Comparison of ENCODE assay signal across 8 mouse cellular contexts in the genomic region with DNA sequence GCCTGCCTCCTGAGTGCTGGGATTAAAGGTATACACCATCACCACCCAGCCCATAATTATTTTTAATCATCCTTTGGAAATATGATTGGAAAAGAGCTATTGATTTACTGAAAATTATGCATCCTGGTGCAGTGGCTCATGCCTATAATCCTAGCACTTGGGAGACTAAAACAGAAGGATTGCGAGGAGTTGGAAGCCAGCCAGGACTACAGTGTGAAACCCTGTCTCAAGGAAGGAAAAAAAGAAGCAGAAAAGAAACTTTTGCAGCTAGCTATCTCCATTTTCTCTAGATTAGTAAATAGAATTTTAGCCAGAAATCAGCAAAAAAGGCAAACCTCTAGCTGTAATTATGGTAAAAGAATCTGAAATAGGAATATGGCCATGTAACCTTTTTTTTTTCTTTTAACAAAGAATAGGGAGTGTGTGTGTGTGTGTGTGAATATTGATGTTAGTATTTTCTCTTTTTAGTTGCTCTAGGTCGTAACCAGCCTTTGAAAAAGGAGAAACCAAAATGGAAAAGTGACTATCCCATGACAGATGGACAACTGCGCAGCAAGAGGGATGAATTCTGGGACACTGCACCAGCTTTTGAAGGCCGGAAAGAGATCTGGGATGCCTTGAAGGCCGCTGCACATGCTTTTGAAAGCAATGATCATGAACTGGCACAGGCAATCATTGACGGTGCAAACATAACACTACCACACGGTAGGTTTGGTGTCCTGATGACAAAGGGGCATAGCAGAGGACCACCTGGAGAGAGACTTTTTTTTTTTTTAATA. TPM values are rescaled to one million over a fixed set of nuclear protein-coding genes. Genes with fewer than 3 reads are reported as not detected.
DNase-seq lines count a peak whose midpoint lies in the region; ATAC-seq and TF ChIP-seq lines count a peak whose summit lies in the region.

No protein-coding gene starts in this region.

- H3K4me2 ChIP-seq in lung, embryonic 14.5 days = no peak overlapping the region
- H3K4me2 ChIP-seq in stomach, postnatal 0 days (replicated peaks; ENCODE audit: low read depth) = no peak overlapping the region

- no peak for ATAC-seq in lung, embryonic 14.5 days (ENCODE audit: insufficient read depth)
- no peak for ATAC-seq in erythroid progenitor cell, adult 5-6 weeks (replicated peaks; ENCODE audit: low FRiP score, poor library complexity, severe bottlenecking)
- ATAC-seq in stomach, postnatal 0 days (ENCODE audit: low FRiP score, low TSS enrichment) = no peak

- peak; percentile 80 for DNase-seq in lung, embryonic 14.5 days
- DNase-seq in lung, adult 2 months = no peak
- DNase-seq in cerebellum, adult 11-12 months = peak; percentile 57
- DNase-seq in frontal cortex, postnatal 36 days (ENCODE audit: low spot score in 2 of 2) = peak; percentile 58 to 76
- DNase-seq in lung, postnatal 10 days = peak; percentile 43
- DNase-seq in spleen, postnatal 36 days (ENCODE audit: low spot score in 2 of 2) = no peak
- DNase-seq in stomach, postnatal 0 days (ENCODE audit: low spot score) = no peak

- 76% methylated on average over 7 of the region's 7 CpGs for WGBS in lung, embryonic 14.5 days
- 80% methylated on average over 7 of the region's 7 CpGs for WGBS in lung, adult 2 months
- 81% methylated on average over 7 of the region's 7 CpGs for WGBS in stomach, postnatal 0 days

- H3K27ac ChIP-seq in lung, embryonic 14.5 days (ENCODE audit: low read depth) = no peak overlapping the region
- no peak overlapping the region for H3K27ac ChIP-seq in stomach, postnatal 0 days (replicated peaks)

- no peak for TF ChIP-seq CTCF in lung, embryonic 14.5 days (IDR thresholded peaks at IDR 0.05; ENCODE audit: low read depth)
- TF ChIP-seq CTCF in lung, adult 2 months (IDR thresholded peaks at IDR 0.05; ENCODE audit: insufficient read depth, low read length) = no peak
- TF ChIP-seq CTCF in stomach, postnatal 0 days (IDR thresholded peaks at IDR 0.05; ENCODE audit: low read depth) = no peak

- no peak for TF ChIP-seq POLR2A in lung, adult 2 months (IDR thresholded peaks at IDR 0.05; ENCODE audit: borderline replicate concordance, extremely low read depth, low read depth, low read length)

- H3K9me3 ChIP-seq in lung, embryonic 14.5 days (ENCODE audit: low read depth, low read length) = no peaks in the 10 kb centered on the region
- H3K9me3 ChIP-seq in stomach, postnatal 0 days (ENCODE audit: control insufficient read depth, low read length) = no peaks in the 10 kb centered on the region

- no peaks in the 10 kb centered on the region for H3K27me3 ChIP-seq in lung, embryonic 14.5 days (ENCODE audit: insufficient read depth, low read length)
- H3K27me3 ChIP-seq in stomach, postnatal 0 days (ENCODE audit: control insufficient read depth, insufficient read depth, low read length) = no peaks in the 10 kb centered on the region

- peaks cover 24% of the 10 kb centered on the region for H3K36me3 ChIP-seq in lung, embryonic 14.5 days (ENCODE audit: insufficient read depth)
- H3K36me3 ChIP-seq in stomach, postnatal 0 days (ENCODE audit: control insufficient read depth, insufficient read depth, low read length) = no peaks in the 10 kb centered on the region

- no peak for TF ChIP-seq EP300 in stomach, postnatal 0 days (optimal IDR thresholded peaks at IDR 0.05)

- no peaks in the 10 kb centered on the region for H3K4me1 ChIP-seq in lung, embryonic 14.5 days (ENCODE audit: insufficient read depth)
- H3K4me1 ChIP-seq in lung, adult 2 months (ENCODE audit: control insufficient read depth, insufficient read depth, low read length) = no peaks in the 10 kb centered on the region
- no peaks in the 10 kb centered on the region for H3K4me1 ChIP-seq in stomach, postnatal 0 days (replicated peaks; ENCODE audit: control insufficient read depth, insufficient read depth)

- H3K9ac ChIP-seq in lung, embryonic 14.5 days = no peak overlapping the region
- H3K9ac ChIP-seq in stomach, postnatal 0 days (ENCODE audit: low read length) = no peak overlapping the region

- H3K4me3 ChIP-seq in lung, embryonic 14.5 days (ENCODE audit: low read depth, low read length) = no peak overlapping the region
- no peak overlapping the region for H3K4me3 ChIP-seq in lung, adult 2 months (replicated peaks; ENCODE audit: extremely low read depth, low read depth, low read length)
- H3K4me3 ChIP-seq in stomach, postnatal 0 days (ENCODE audit: low read depth, low read length) = no peak overlapping the region

RNA-seq across cellular contexts. Expression of a gene that starts 32.9 kb away (rescaled TPM):
- polyA plus RNA-seq in lung, embryonic 14.5 days (2014; fragmentation: Nextera tagmentation; extraction: Ambion mirVana) = 0.37 TPM in 1 of 2 replicates, not detected in the other
- not detected in 2 replicates for polyA plus RNA-seq in lung, adult 2 months (2012; rRNA removed)
- total RNA-seq in erythroid progenitor cell, adult 5-6 weeks (2015; ENCODE audit: low replicate concordance) = not detected in 2 replicates
- total RNA-seq in erythroid progenitor cell, adult 5-6 weeks (2017; ENCODE audit: low replicate concordance) = not detected in 2 replicates
- polyA plus RNA-seq in stomach, postnatal 0 days (2015; fragmentation: Nextera tagmentation; extraction: Ambion mirVana) = 0.16 and 0.52 TPM in 2 replicates

RNA-seq across cellular contexts. Expression of a gene that starts 34.2 kb away (rescaled TPM):
- 1.9 and 2.0 TPM in 2 replicates for polyA plus RNA-seq in lung, embryonic 14.5 days (2014; fragmentation: Nextera tagmentation; extraction: Ambion mirVana)
- polyA plus RNA-seq in lung, adult 2 months (2012; rRNA removed) = 19.4 and 22.8 TPM in 2 replicates
- total RNA-seq in erythroid progenitor cell, adult 5-6 weeks (2015; ENCODE audit: low replicate concordance) = 14.3 and 15.1 TPM in 2 replicates
- total RNA-seq in erythroid progenitor cell, adult 5-6 weeks (2017; ENCODE audit: low replicate concordance) = 8.3 and 10.0 TPM in 2 replicates
- polyA plus RNA-seq in stomach, postnatal 0 days (2015; fragmentation: Nextera tagmentation; extraction: Ambion mirVana) = 1.1 and 1.6 TPM in 2 replicates

RNA-seq across cellular contexts. Expression of a gene that starts 43.8 kb away (rescaled TPM):
- polyA plus RNA-seq in lung, embryonic 14.5 days (2014; fragmentation: Nextera tagmentation; extraction: Ambion mirVana) = 57.3 and 65.4 TPM in 2 replicates
- polyA plus RNA-seq in lung, adult 2 months (2012; rRNA removed) = 8.8 and 11.8 TPM in 2 replicates
- not detected in 2 replicates for total RNA-seq in erythroid progenitor cell, adult 5-6 weeks (2015; ENCODE audit: low replicate concordance)
- total RNA-seq in erythroid progenitor cell, adult 5-6 weeks (2017; ENCODE audit: low replicate concordance) = 0.26 TPM in 1 of 2 replicates, not detected in the other
- 16.7 and 18.6 TPM in 2 replicates for polyA plus RNA-seq in stomach, postnatal 0 days (2015; fragmentation: Nextera tagmentation; extraction: Ambion mirVana)

Comparison
In these comparisons a context has a peak if more than half of its experiments do, and no peak if none do; other contexts are left out.
1. DNase-seq: peak in lung, embryonic 14.5 days (single experiment), cerebellum, adult 11-12 months (single experiment), frontal cortex, postnatal 36 days (2 of 2) and lung, postnatal 10 days (single experiment); none in lung, adult 2 months (single experiment), spleen, postnatal 36 days (0 of 2) and stomach, postnatal 0 days (single experiment).